ENCODE assay signal across 19 mouse cellular contexts in the genomic region with DNA sequence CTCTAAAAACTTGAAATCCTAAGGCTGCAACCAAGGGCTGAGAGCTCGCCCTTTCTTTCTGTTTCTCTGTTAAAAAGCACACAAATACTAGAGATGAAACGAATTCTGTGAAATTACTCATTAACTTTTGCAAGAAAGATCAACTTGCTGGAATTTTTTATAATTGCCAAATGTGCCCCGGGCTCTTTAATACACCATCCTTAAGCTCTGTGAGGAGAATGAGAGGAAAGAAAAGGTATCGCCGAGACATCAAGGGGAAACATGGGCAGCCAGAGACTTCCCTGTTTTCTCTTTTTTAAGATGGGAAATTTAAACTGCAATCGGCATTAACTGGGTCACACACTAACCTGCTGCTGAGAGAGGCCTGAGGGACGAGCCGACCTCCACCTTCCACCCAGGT.
DNase-seq lines count a peak whose midpoint lies in the region; ATAC-seq and TF ChIP-seq lines count a peak whose summit lies in the region.
"Had no signal": no experiment of that assay in that cellular context is flagged by ENCODE, and none has a peak within 500 bp of the region (broad histone marks: within the 10 kb centered on the region; RNA-seq: fewer than 3 reads in every experiment).

No protein-coding gene starts in this region.

- H3K4me2 ChIP-seq in hindbrain, embryonic 13.5 days = no peak overlapping the region
- H3K4me2 ChIP-seq in hindbrain, embryonic 11.5 days (replicated peaks; ENCODE audit: low read depth, low read length) = no peak overlapping the region
- no peak overlapping the region for H3K4me2 ChIP-seq in forebrain, postnatal 0 days (ENCODE audit: low read depth)
- H3K4me2 ChIP-seq in midbrain, postnatal 0 days (ENCODE audit: low read depth, low read length, poor library complexity, severe bottlenecking) = 0 out of 2 replicates have a peak overlapping the region, but pooled peaks have one; percentile 0
- H3K4me2 ChIP-seq in lung, postnatal 0 days (replicated peaks; ENCODE audit: low read depth, low read length) = no peak overlapping the region
- H3K4me2 ChIP-seq: heart, embryonic 12.5 days; stomach, embryonic 15.5 days had no signal

- no peak for TF ChIP-seq EP300 in lung, postnatal 0 days (IDR thresholded peaks at IDR 0.05)

- H3K27me3 ChIP-seq in hindbrain, embryonic 13.5 days = no peaks in the 10 kb centered on the region
- H3K27me3 ChIP-seq in hindbrain, embryonic 11.5 days (ENCODE audit: control insufficient read depth, insufficient read depth, low read length) = no peaks in the 10 kb centered on the region
- H3K27me3 ChIP-seq in forebrain, postnatal 0 days (ENCODE audit: insufficient read depth, low read length) = no peaks in the 10 kb centered on the region
- no peaks in the 10 kb centered on the region for H3K27me3 ChIP-seq in midbrain, postnatal 0 days (ENCODE audit: insufficient read depth, low read length)
- no peaks in the 10 kb centered on the region for H3K27me3 ChIP-seq in lung, postnatal 0 days (replicated peaks; ENCODE audit: insufficient read depth, low read length)
- H3K27me3 ChIP-seq: heart, embryonic 12.5 days; stomach, embryonic 15.5 days had no signal

- DNase-seq in hindbrain, embryonic 11.5 days (ENCODE audit: low spot score) = no peak
- no peak for DNase-seq in left cerebral cortex, adult 2 months (ENCODE audit: extremely low spot score in 1 of 2, low spot score in 2 of 2)
- no peak for DNase-seq in left cerebral cortex, adult 18-20 months (ENCODE audit: low spot score in 2 of 2)
- no peak for DNase-seq in forebrain, postnatal 0 days
- DNase-seq in midbrain, postnatal 0 days (ENCODE audit: low spot score) = no peak
- no peak for DNase-seq in lung, postnatal 0 days (ENCODE audit: low spot score)
- DNase-seq: adrenal gland, postnatal 36 days; B cell, adult 2 months; cerebellum, adult 18-20 months; cerebellum, postnatal 36 days; left cerebral cortex, postnatal 4 days; liver; lung, adult 18-20 months; lung, postnatal 36 days; thymus, adult 18-20 months; thymus, postnatal 4 days had no signal

- no peak for ATAC-seq in hindbrain, embryonic 13.5 days (ENCODE audit: low FRiP score)
- ATAC-seq in hindbrain, embryonic 11.5 days (ENCODE audit: low FRiP score) = no peak
- no peak for ATAC-seq in forebrain, postnatal 0 days
- peak; percentile 31; the same call in 1 of the 2 replicates for ATAC-seq in midbrain, postnatal 0 days (ENCODE audit: low FRiP score)
- ATAC-seq in lung, postnatal 0 days = no peak

- WGBS in hindbrain, embryonic 13.5 days = 70% methylated on average over 8 of the region's 8 CpGs
- WGBS in hindbrain, embryonic 11.5 days = 83% methylated on average over 8 of the region's 8 CpGs
- WGBS in forebrain, postnatal 0 days = 65% methylated on average over 8 of the region's 8 CpGs
- WGBS in midbrain, postnatal 0 days = 40% methylated on average over 8 of the region's 8 CpGs
- WGBS in lung, postnatal 0 days = 63% methylated on average over 8 of the region's 8 CpGs

- H3K4me1 ChIP-seq in hindbrain, embryonic 13.5 days (replicated peaks) = peaks cover 9% of the 10 kb centered on the region
- H3K4me1 ChIP-seq in hindbrain, embryonic 11.5 days (replicated peaks; ENCODE audit: control insufficient read depth, insufficient read depth, low read length) = no peaks in the 10 kb centered on the region
- 0 out of 2 replicates have a peak, but pooled peaks cover 6% of the 10 kb centered on the region for H3K4me1 ChIP-seq in forebrain, postnatal 0 days (ENCODE audit: insufficient read depth)
- H3K4me1 ChIP-seq in midbrain, postnatal 0 days (ENCODE audit: insufficient read depth, low read length) = peaks cover 15% of the 10 kb centered on the region; the same call in 1 of the 2 replicates
- H3K4me1 ChIP-seq in lung, postnatal 0 days (ENCODE audit: insufficient read depth, low read depth, low read length) = no peaks in the 10 kb centered on the region
- H3K4me1 ChIP-seq: heart, embryonic 12.5 days; stomach, embryonic 15.5 days had no signal

- TF ChIP-seq CTCF in left cerebral cortex, adult 2 months (IDR thresholded peaks at IDR 0.05) = no peak
- TF ChIP-seq CTCF in forebrain, postnatal 0 days (IDR thresholded peaks at IDR 0.05; ENCODE audit: low read depth) = no peak
- no peak for TF ChIP-seq CTCF in midbrain, postnatal 0 days (IDR thresholded peaks at IDR 0.05)
- no peak for TF ChIP-seq CTCF in lung, postnatal 0 days (IDR thresholded peaks at IDR 0.05)

- intact Hi-C loops in left cerebral cortex, adult 2 months (cut with DNase I) = no loop called here

- peak overlapping the region; percentile 70 for H3K27ac ChIP-seq in hindbrain, embryonic 13.5 days
- no peak overlapping the region for H3K27ac ChIP-seq in hindbrain, embryonic 11.5 days (ENCODE audit: low read depth, low read length)
- peak overlapping the region; percentile 86 for H3K27ac ChIP-seq in left cerebral cortex, adult 2 months
- peak overlapping the region; percentile 77 for H3K27ac ChIP-seq in forebrain, postnatal 0 days (ENCODE audit: low read depth, low read length)
- peak overlapping the region; percentile 80 for H3K27ac ChIP-seq in midbrain, postnatal 0 days (ENCODE audit: low read depth, low read length)
- H3K27ac ChIP-seq in lung, postnatal 0 days (ENCODE audit: low read length) = no peak overlapping the region
- H3K27ac ChIP-seq: stomach, embryonic 15.5 days had no signal

- no peaks in the 10 kb centered on the region for H3K36me3 ChIP-seq in hindbrain, embryonic 13.5 days
- no peaks in the 10 kb centered on the region for H3K36me3 ChIP-seq in hindbrain, embryonic 11.5 days (ENCODE audit: control insufficient read depth, insufficient read depth, low read length)
- H3K36me3 ChIP-seq in forebrain, postnatal 0 days (ENCODE audit: insufficient read depth) = no peaks in the 10 kb centered on the region
- no peaks in the 10 kb centered on the region for H3K36me3 ChIP-seq in midbrain, postnatal 0 days (ENCODE audit: insufficient read depth, low read length)
- no peaks in the 10 kb centered on the region for H3K36me3 ChIP-seq in lung, postnatal 0 days (ENCODE audit: insufficient read depth, low read length)
- H3K36me3 ChIP-seq: stomach, embryonic 15.5 days had no signal

- no peaks in the 10 kb centered on the region for H3K9me3 ChIP-seq in hindbrain, embryonic 13.5 days
- no peaks in the 10 kb centered on the region for H3K9me3 ChIP-seq in hindbrain, embryonic 11.5 days (ENCODE audit: control insufficient read depth, low read length)
- H3K9me3 ChIP-seq in forebrain, postnatal 0 days (ENCODE audit: low read length) = no peaks in the 10 kb centered on the region
- H3K9me3 ChIP-seq in midbrain, postnatal 0 days (ENCODE audit: low read length) = no peaks in the 10 kb centered on the region
- H3K9me3 ChIP-seq in lung, postnatal 0 days (ENCODE audit: low read length) = no peaks in the 10 kb centered on the region
- H3K9me3 ChIP-seq: heart, embryonic 12.5 days; stomach, embryonic 15.5 days had no signal

- H3K9ac ChIP-seq in hindbrain, embryonic 13.5 days = peak overlapping the region; percentile 13; the same call in 1 of the 2 replicates
- no peak overlapping the region for H3K9ac ChIP-seq in hindbrain, embryonic 11.5 days (ENCODE audit: low read depth, low read length)
- H3K9ac ChIP-seq in forebrain, postnatal 0 days = no peak overlapping the region
- H3K9ac ChIP-seq in midbrain, postnatal 0 days (replicated peaks; ENCODE audit: low read length, poor library complexity, severe bottlenecking) = 0 out of 2 replicates have a peak overlapping the region, but pooled peaks have one; percentile 14
- no peak overlapping the region for H3K9ac ChIP-seq in lung, postnatal 0 days (replicated peaks; ENCODE audit: low read depth)
- H3K9ac ChIP-seq: heart, embryonic 12.5 days; stomach, embryonic 15.5 days had no signal

- no peak overlapping the region for H3K4me3 ChIP-seq in hindbrain, embryonic 13.5 days
- no peak overlapping the region for H3K4me3 ChIP-seq in hindbrain, embryonic 11.5 days (ENCODE audit: low read depth, low read length)
- peak overlapping the region; percentile 26 for H3K4me3 ChIP-seq in left cerebral cortex, adult 2 months
- H3K4me3 ChIP-seq in forebrain, postnatal 0 days (ENCODE audit: low read depth, low read length) = no peak overlapping the region
- no peak overlapping the region for H3K4me3 ChIP-seq in midbrain, postnatal 0 days (ENCODE audit: low read depth, low read length)
- H3K4me3 ChIP-seq in lung, postnatal 0 days (ENCODE audit: low read depth, low read length) = no peak overlapping the region
- H3K4me3 ChIP-seq: heart, embryonic 12.5 days; stomach, embryonic 15.5 days had no signal

Comparison
In these comparisons a context has a peak if more than half of its experiments do, and no peak if none do; other contexts are left out.
1. H3K27ac ChIP-seq: peak in hindbrain, embryonic 13.5 days (single experiment), left cerebral cortex, adult 2 months (single experiment), forebrain, postnatal 0 days (single experiment) and midbrain, postnatal 0 days (single experiment); none in hindbrain, embryonic 11.5 days (single experiment) and lung, postnatal 0 days (single experiment).
2. H3K9ac ChIP-seq: peak in hindbrain, embryonic 13.5 days (single experiment) and midbrain, postnatal 0 days (single experiment); none in hindbrain, embryonic 11.5 days (single experiment), forebrain, postnatal 0 days (single experiment) and lung, postnatal 0 days (single experiment).